ENCODE assay signal across 34 mouse cellular contexts in the genomic region with DNA sequence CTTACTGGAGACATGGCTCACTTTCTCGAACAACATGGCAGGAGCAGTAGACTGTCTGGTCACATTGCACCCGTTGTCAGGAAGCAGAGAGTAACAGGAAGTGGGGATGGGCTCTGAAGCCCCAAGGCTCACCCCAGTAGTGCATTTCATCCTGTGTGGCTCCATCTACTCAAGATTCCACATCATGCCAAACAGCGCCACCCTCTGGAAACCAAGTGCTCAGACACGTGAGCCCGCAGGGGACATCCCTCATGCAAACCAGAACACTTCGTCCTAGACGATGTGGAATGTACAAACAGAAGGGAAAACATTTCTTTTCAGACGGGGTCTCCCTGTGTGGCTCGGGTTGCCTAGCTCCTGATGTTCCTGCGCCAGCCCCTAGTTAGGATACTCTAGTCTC.
DNase-seq lines count a peak whose midpoint lies in the region; ATAC-seq and TF ChIP-seq lines count a peak whose summit lies in the region.
"Had no signal": no experiment of that assay in that cellular context is flagged by ENCODE, and none has a peak within 500 bp of the region (broad histone marks: within the 10 kb centered on the region; RNA-seq: fewer than 3 reads in every experiment).

No protein-coding gene starts in this region.

- no peak overlapping the region for H3K4me3 ChIP-seq in intestine, postnatal 0 days (ENCODE audit: low read depth, low read length)
- no peak overlapping the region for H3K4me3 ChIP-seq in intestine, embryonic 15.5 days (replicated peaks)
- no peak overlapping the region for H3K4me3 ChIP-seq in midbrain, postnatal 0 days (ENCODE audit: low read depth, low read length)
- H3K4me3 ChIP-seq in midbrain, embryonic 11.5 days (ENCODE audit: low read depth, low read length) = no peak overlapping the region
- H3K4me3 ChIP-seq in MEL (ENCODE audit: control insufficient read depth in 1 of 2, insufficient read depth in 1 of 2, low read depth in 2 of 2, low read length in 2 of 2) = no peak overlapping the region
- H3K4me3 ChIP-seq in cortical plate, adult 2 months (ENCODE audit: insufficient read depth, low read length) = no peak overlapping the region
- H3K4me3 ChIP-seq: embryonic facial prominence, embryonic 13.5 days; forebrain, embryonic 10.5 days; forebrain, embryonic 15.5 days; heart, adult 2 months; heart, embryonic 13.5 days; hindbrain, embryonic 12.5 days; liver, embryonic 15.5 days; megakaryocyte, embryonic 14.5 days; midbrain, embryonic 13.5 days; neural tube, embryonic 15.5 days; stomach, embryonic 15.5 days had no signal

- TF ChIP-seq RAD21 in MEL (IDR thresholded peaks at IDR 0.05; ENCODE audit: low read depth, low read length) = no peak

- TF ChIP-seq CTCF in intestine, postnatal 0 days (IDR thresholded peaks at IDR 0.05; ENCODE audit: low read depth) = 0 out of 2 replicates have a peak, but pooled peaks have one; percentile 9
- peak; percentile 7 for TF ChIP-seq CTCF in midbrain, postnatal 0 days (IDR thresholded peaks at IDR 0.05)
- TF ChIP-seq CTCF in MEL (IDR thresholded peaks at IDR 0.05 in 2 of 3, conservative IDR thresholded peaks at IDR 0.05 in 1 of 3; ENCODE audit: control insufficient read depth in 1 of 3, insufficient read depth in 1 of 3, low read depth in 2 of 3, low read length in 3 of 3, poor library complexity in 1 of 3, severe bottlenecking in 1 of 3) = peak; percentile 2 to 22 (median 10); a peak in 1 of 6 replicates
- peak; percentile 20; the same call in 1 of the 2 replicates for TF ChIP-seq CTCF in cortical plate, adult 2 months (IDR thresholded peaks at IDR 0.05; ENCODE audit: extremely low read depth, insufficient read depth, low read length)

- no peak for TF ChIP-seq POLR2A in MEL (IDR thresholded peaks at IDR 0.05; ENCODE audit: control insufficient read depth in 1 of 2, insufficient read depth in 1 of 2, low read depth in 1 of 2, low read length in 2 of 2, poor library complexity in 1 of 2)
- TF ChIP-seq POLR2A in cortical plate, adult 2 months (IDR thresholded peaks at IDR 0.05; ENCODE audit: extremely low read depth, insufficient read depth, low read length) = no peak

- H3K4me2 ChIP-seq in intestine, postnatal 0 days (replicated peaks; ENCODE audit: low read depth) = no peak overlapping the region
- no peak overlapping the region for H3K4me2 ChIP-seq in intestine, embryonic 15.5 days (replicated peaks)
- H3K4me2 ChIP-seq in midbrain, postnatal 0 days (ENCODE audit: low read depth, low read length, poor library complexity, severe bottlenecking) = no peak overlapping the region
- H3K4me2 ChIP-seq in midbrain, embryonic 11.5 days = no peak overlapping the region
- H3K4me2 ChIP-seq: embryonic facial prominence, embryonic 13.5 days; forebrain, embryonic 15.5 days; heart, embryonic 13.5 days; hindbrain, embryonic 12.5 days; liver, embryonic 15.5 days; midbrain, embryonic 13.5 days; neural tube, embryonic 15.5 days; stomach, embryonic 15.5 days had no signal

- no peaks in the 10 kb centered on the region for H3K27me3 ChIP-seq in intestine, postnatal 0 days (replicated peaks; ENCODE audit: control insufficient read depth, insufficient read depth, low read length)
- H3K27me3 ChIP-seq in intestine, embryonic 15.5 days (replicated peaks) = no peaks in the 10 kb centered on the region
- H3K27me3 ChIP-seq in midbrain, postnatal 0 days (ENCODE audit: insufficient read depth, low read length) = no peaks in the 10 kb centered on the region
- H3K27me3 ChIP-seq in midbrain, embryonic 11.5 days (ENCODE audit: control insufficient read depth, insufficient read depth, low read length) = no peaks in the 10 kb centered on the region
- no peaks in the 10 kb centered on the region for H3K27me3 ChIP-seq in MEL (ENCODE audit: control insufficient read depth in 1 of 2, insufficient read depth in 2 of 2, low read length in 2 of 2)
- H3K27me3 ChIP-seq: embryonic facial prominence, embryonic 13.5 days; forebrain, embryonic 15.5 days; heart, embryonic 13.5 days; hindbrain, embryonic 12.5 days; liver, embryonic 15.5 days; megakaryocyte, embryonic 14.5 days; midbrain, embryonic 13.5 days; neural tube, embryonic 15.5 days; stomach, embryonic 15.5 days had no signal

- intact Hi-C loops in heart, postnatal 14 days (cut with DNase I) = no loop called here

- WGBS in intestine, postnatal 0 days = 80% methylated on average over 10 of the region's 10 CpGs
- WGBS in intestine, embryonic 15.5 days = 83% methylated on average over 10 of the region's 10 CpGs
- 90% methylated on average over 10 of the region's 10 CpGs for WGBS in midbrain, postnatal 0 days
- 88% methylated on average over 10 of the region's 10 CpGs for WGBS in midbrain, embryonic 11.5 days

- no peak overlapping the region for H3K27ac ChIP-seq in intestine, postnatal 0 days (ENCODE audit: low read depth, low read length)
- no peak overlapping the region for H3K27ac ChIP-seq in intestine, embryonic 15.5 days
- H3K27ac ChIP-seq in midbrain, postnatal 0 days (ENCODE audit: low read depth, low read length) = no peak overlapping the region
- H3K27ac ChIP-seq in midbrain, embryonic 11.5 days (ENCODE audit: low read depth, low read length) = no peak overlapping the region
- no peak overlapping the region for H3K27ac ChIP-seq in MEL (ENCODE audit: control insufficient read depth, low read depth, low read length)
- no peak overlapping the region for H3K27ac ChIP-seq in cortical plate, adult 2 months (ENCODE audit: insufficient read depth, low read length)
- H3K27ac ChIP-seq: embryonic facial prominence, embryonic 13.5 days; forebrain, embryonic 10.5 days; forebrain, embryonic 15.5 days; heart, adult 2 months; heart, embryonic 13.5 days; hindbrain, embryonic 12.5 days; liver, embryonic 15.5 days; midbrain, embryonic 13.5 days; neural tube, embryonic 15.5 days; stomach, embryonic 15.5 days had no signal

- no peak for ATAC-seq in intestine, postnatal 0 days
- ATAC-seq in intestine, embryonic 15.5 days = no peak
- ATAC-seq in midbrain, postnatal 0 days (ENCODE audit: low FRiP score) = no peak
- ATAC-seq in midbrain, embryonic 11.5 days (ENCODE audit: low FRiP score) = no peak
- ATAC-seq: activated CD4-positive, CD25-positive, alpha-beta regulatory T cell, adult 4 months; forebrain, embryonic 15.5 days; midbrain, embryonic 13.5 days had no signal

- H3K9ac ChIP-seq in intestine, postnatal 0 days (ENCODE audit: low read depth, low read length) = no peak overlapping the region
- H3K9ac ChIP-seq in intestine, embryonic 15.5 days = no peak overlapping the region
- H3K9ac ChIP-seq in midbrain, postnatal 0 days (replicated peaks; ENCODE audit: low read length, poor library complexity, severe bottlenecking) = no peak overlapping the region
- no peak overlapping the region for H3K9ac ChIP-seq in midbrain, embryonic 11.5 days (ENCODE audit: low read length)
- H3K9ac ChIP-seq in MEL (ENCODE audit: control insufficient read depth, low read depth, low read length, poor library complexity, severe bottlenecking) = no peak overlapping the region
- H3K9ac ChIP-seq: embryonic facial prominence, embryonic 13.5 days; forebrain, embryonic 15.5 days; heart, embryonic 13.5 days; hindbrain, embryonic 12.5 days; liver, embryonic 15.5 days; midbrain, embryonic 13.5 days; neural tube, embryonic 15.5 days; stomach, embryonic 15.5 days had no signal

- no peak for TF ChIP-seq EP300 in MEL (IDR thresholded peaks at IDR 0.05; ENCODE audit: low read depth in 1 of 2, low read length in 2 of 2)

- no peaks in the 10 kb centered on the region for H3K9me3 ChIP-seq in intestine, postnatal 0 days (ENCODE audit: control insufficient read depth)
- H3K9me3 ChIP-seq in intestine, embryonic 15.5 days = no peaks in the 10 kb centered on the region
- H3K9me3 ChIP-seq in midbrain, postnatal 0 days (ENCODE audit: low read length) = no peaks in the 10 kb centered on the region
- H3K9me3 ChIP-seq in midbrain, embryonic 11.5 days (ENCODE audit: control insufficient read depth, low read length) = no peaks in the 10 kb centered on the region
- no peaks in the 10 kb centered on the region for H3K9me3 ChIP-seq in MEL (replicated peaks; ENCODE audit: insufficient read depth, low read length)
- H3K9me3 ChIP-seq: embryonic facial prominence, embryonic 13.5 days; forebrain, embryonic 10.5 days; forebrain, embryonic 15.5 days; heart, embryonic 13.5 days; hindbrain, embryonic 12.5 days; liver, embryonic 15.5 days; midbrain, embryonic 13.5 days; neural tube, embryonic 15.5 days; stomach, embryonic 15.5 days had no signal

- H3K36me3 ChIP-seq in intestine, postnatal 0 days (ENCODE audit: control insufficient read depth, insufficient read depth) = no peaks in the 10 kb centered on the region
- no peaks in the 10 kb centered on the region for H3K36me3 ChIP-seq in intestine, embryonic 15.5 days
- H3K36me3 ChIP-seq in midbrain, postnatal 0 days (ENCODE audit: insufficient read depth, low read length) = no peaks in the 10 kb centered on the region
- no peaks in the 10 kb centered on the region for H3K36me3 ChIP-seq in midbrain, embryonic 11.5 days (ENCODE audit: control insufficient read depth, insufficient read depth, low read length)
- H3K36me3 ChIP-seq in MEL (ENCODE audit: control insufficient read depth in 1 of 2, insufficient read depth in 2 of 2, low read length in 2 of 2) = no peaks in the 10 kb centered on the region
- H3K36me3 ChIP-seq: embryonic facial prominence, embryonic 13.5 days; forebrain, embryonic 10.5 days; forebrain, embryonic 15.5 days; G1E; heart, embryonic 13.5 days; hindbrain, embryonic 12.5 days; liver, embryonic 15.5 days; midbrain, embryonic 13.5 days; neural tube, embryonic 15.5 days; stomach, embryonic 15.5 days had no signal

- no peak for DNase-seq in midbrain, postnatal 0 days (ENCODE audit: low spot score)
- DNase-seq in midbrain, embryonic 11.5 days (ENCODE audit: low spot score, missing footprints) = no peak
- DNase-seq in MEL (ENCODE audit: low read depth, low spot score) = no peak
- DNase-seq in heart, postnatal 14 days = no peak
- no peak for DNase-seq in right cerebral cortex, postnatal 4 days
- DNase-seq: adrenal gland, adult 2 months; cerebellum, adult 11 months; cerebellum, adult 9-10 months; cerebellum, postnatal 36 days; gastrocnemius, postnatal 36 days; heart, adult 2 months; heart, postnatal 10 days; kidney, adult 11 months; kidney, postnatal 14 days; liver; lung, postnatal 4 days; right cerebral cortex, postnatal 14 days; thymus, adult 18-20 months; thymus, postnatal 25 days had no signal

- no peaks in the 10 kb centered on the region for H3K4me1 ChIP-seq in intestine, postnatal 0 days (replicated peaks; ENCODE audit: control insufficient read depth, insufficient read depth, low read length)
- no peaks in the 10 kb centered on the region for H3K4me1 ChIP-seq in intestine, embryonic 15.5 days (replicated peaks)
- H3K4me1 ChIP-seq in midbrain, postnatal 0 days (ENCODE audit: insufficient read depth, low read length) = no peaks in the 10 kb centered on the region
- peaks cover 6% of the 10 kb centered on the region; the same call in 1 of the 2 replicates for H3K4me1 ChIP-seq in midbrain, embryonic 11.5 days (ENCODE audit: control insufficient read depth, insufficient read depth, low read length)
- H3K4me1 ChIP-seq in MEL (ENCODE audit: control insufficient read depth in 1 of 2, insufficient read depth in 2 of 2, low read length in 2 of 2) = no peaks in the 10 kb centered on the region
- no peaks in the 10 kb centered on the region for H3K4me1 ChIP-seq in cortical plate, adult 2 months (ENCODE audit: control insufficient read depth, insufficient read depth, low read length)
- H3K4me1 ChIP-seq: embryonic facial prominence, embryonic 13.5 days; heart, embryonic 13.5 days; liver, embryonic 15.5 days; megakaryocyte, embryonic 14.5 days; neural tube, embryonic 15.5 days; stomach, embryonic 15.5 days had no signal

- H3K79me2 ChIP-seq in MEL (ENCODE audit: control insufficient read depth, insufficient read depth, low read length, poor library complexity) = no peaks in the 10 kb centered on the region
